Mouse (Mus musculus) adrenal gland, postnatal 25 days (tissue): ENCODE results near the gene Erp44. TPM values are rescaled to one million over a fixed set of nuclear protein-coding genes. Genes with fewer than 3 reads are reported as not detected.
A peak's percentile ranks its signal among the peaks of the same experiment; 100 is the strongest.

ENCODE experiments used
- DNase-seq: peaks from one replicate; pipeline ENCODE4 v3.0.0; 2021; ENCODE audit warnings: mixed read lengths
- long read RNA-seq: library from polyadenylated mRNA; stranded (forward); transcript quantifications from one replicate; pipeline ENCODE4 v2.0.0, GENCODE M21; 2021
- total RNA-seq: library from RNA; stranded (reverse); gene quantifications from 2 replicates; pipeline ENCODE4 v1.2.3, GENCODE M21; 2021

The Erp44 gene
- total RNA-seq = 53.1 and 63.1 TPM in 2 replicates
- long read RNA-seq, transcript Erp44-201 (12 exons, 2,624 nt) = major isoform, 143 of 154 reads
- long read RNA-seq, partial matches to known transcripts = 2 of 154 reads
- long read RNA-seq, other reads (novel, unspliced or antisense) = 9 of 154 reads

- DNase-seq = peak; percentile 87
Observed at GRCm38 (mm10) chr4:48279498-48280134, at the start of gene Erp44, which contains the start of gene Invs. Gene Erp44, minus strand, starts transcription at chr4:48279558. Gene Invs, plus strand, starts transcription at chr4:48279760.

DNA sequence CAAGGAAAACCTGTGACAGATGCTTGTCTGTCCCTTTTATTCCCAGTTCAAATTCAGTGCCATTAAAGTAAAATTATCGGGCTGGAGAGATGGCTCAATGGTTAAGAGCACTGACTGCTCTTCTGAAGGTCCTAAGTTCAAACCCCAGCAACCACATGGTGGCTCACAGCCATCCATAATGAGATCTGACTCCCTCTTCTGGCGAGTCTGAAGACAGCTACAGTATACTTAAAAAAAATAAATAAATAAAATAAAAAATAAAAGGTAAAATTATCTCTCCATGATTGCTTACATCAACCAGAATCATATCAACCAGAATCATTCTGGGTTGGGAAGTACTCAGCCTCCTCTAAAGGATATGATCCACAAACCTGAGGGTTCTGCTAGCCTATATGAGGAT lies 48.7 kb upstream of the Erp44 start:
- no peak for DNase-seq

DNA sequence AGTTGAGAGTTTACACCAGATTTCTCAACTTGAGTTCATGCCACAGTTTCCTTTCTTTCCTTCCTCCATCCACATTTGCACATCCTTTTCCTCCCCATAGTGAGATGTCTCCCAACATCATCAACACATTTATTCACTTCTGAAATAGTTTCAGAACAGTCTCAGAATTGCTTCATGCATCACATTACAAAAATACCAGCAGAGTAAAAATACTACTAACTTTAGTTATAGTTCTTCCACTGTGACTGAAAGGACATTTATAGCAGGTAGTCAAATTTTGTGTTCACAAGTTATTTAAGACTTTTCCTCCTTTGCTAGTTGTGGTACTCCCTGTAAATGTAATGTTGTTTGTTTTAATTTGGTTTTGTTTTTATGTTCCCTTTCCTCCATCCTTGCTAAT lies 47.8 kb upstream of the Erp44 start:
- no peak for DNase-seq

GRCm38 (mm10) chr4:48322095-48322494 lies 42.7 kb upstream of the Erp44 start:
- DNase-seq = no peak

DNA sequence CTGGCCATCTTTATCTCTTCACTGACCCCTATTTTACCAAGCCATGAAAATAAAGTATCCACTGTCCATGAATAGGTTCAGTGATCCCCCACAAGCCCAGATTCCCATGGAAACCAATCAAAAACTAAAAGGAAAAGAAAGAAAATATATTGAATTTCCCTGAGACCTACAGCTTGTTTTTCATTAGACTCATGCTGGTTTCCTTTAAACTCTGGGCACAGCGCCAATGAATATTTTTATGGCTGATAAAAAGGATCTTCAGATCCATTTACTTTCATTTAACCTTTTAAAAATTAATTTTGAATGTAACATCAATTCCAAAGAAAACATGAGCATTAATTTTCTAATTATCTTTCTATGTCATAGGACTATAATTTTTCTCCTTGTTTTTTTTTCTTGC lies 41.9 kb upstream of the Erp44 start:
- DNase-seq = no peak

DNA sequence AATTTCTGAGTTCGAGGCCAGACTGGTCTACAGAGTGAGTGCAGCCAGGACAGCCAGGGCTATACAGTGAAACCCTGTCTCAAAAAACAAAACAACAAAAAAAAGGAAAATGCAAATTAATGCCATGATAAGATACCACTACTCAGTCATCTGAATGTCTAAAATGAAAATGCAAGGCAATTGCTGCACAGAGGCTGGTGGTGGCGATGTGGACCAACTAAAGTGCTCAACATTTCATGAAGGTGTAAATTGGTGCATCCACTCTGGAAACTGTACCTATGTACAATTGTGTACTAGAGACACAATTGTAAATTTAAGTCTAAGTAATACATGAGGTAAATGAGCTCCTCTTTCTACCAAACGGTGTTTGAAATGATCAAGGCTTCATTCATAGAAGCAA lies 36.7 kb upstream of the Erp44 start:
- DNase-seq = no peak

DNA sequence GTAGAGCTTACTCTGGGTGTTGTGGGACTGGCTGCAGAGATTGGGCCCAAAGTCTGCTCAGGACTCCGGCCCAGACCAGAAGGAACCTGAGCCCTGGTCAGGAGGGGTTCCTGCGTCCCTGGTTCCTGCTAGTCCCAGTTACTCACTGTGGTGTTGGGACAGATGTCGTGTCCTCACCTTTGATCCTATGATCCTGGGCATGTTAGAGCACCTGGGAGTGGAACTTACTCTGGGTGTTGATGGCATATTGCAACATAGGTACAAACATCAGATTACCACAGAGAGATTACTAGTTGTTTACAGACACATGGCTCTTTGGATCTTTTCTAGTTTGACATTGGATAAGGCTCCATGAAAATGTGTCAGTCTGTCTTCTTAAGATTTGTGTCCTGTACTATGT lies 35.5 kb upstream of the Erp44 start:
- DNase-seq = no peak

DNA sequence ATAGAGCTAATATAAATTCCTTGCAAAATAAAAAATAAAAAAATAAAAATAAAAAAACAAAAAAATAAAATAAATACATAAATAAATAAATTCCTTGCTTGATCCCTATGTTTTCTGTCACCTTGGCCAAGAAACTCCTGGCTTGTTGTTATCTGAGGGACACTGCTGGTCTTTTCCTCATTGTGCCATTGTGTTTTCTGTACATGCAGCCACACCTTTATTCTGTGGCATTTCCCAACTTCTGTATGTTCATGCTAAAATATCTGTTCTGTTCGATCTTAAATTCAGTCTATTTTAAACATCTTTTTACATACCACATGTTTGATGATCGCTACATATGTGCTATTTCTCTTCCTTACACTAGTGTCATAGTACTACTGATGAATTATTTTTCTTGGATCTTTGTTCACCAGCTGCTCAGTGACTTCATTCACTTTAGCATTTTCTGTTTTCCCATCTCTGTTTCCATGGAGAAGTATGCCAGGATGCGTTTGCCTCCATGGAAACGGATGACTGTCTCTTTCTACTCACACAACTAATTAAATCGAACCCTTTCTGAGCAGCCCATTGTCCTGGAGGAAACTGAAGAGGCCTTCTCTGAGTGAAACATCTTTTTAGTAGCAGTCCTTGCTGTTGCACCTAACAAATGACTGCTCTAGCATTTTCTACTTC lies 7.9 kb upstream of the Erp44 start:
- DNase-seq = no peak

GRCm38 (mm10) chr4:48281121-48281520 lies 1.8 kb upstream of the Erp44 start:
- no peak for DNase-seq

DNA sequence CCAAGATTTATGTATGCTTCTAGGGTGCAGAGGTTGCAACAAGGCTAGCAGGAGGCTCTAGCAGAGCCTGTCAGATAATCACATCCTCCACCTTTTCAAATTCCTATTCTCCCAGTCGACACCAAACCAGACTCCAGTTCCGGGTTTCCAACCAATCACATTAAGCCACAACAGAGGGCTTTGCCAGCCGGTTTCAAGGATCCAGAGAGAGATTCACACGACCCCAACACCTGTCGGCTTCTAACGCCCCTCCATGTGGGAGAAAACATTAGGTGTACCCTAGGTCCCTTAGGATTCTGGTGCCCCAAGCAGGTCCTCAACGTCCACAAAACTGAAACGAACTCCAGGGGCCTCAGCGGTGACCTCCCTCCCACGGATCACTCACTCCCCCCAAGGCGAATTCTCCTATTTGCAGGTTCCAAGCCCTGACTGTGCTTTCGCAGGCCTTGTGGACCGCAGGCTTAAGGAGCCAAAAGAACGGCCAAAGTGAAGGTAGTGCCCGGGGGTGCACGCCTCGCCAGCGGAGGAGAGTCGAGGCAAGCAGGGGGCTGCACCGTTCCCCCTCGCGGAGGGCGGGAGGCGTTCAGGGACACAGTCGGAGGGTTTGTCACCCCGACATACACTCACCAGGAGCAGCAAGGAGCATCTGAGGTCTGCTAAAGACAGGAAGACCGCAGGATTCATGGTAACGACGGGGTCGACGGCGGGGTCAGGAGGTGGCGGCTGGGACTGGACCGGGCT lies 431 bp downstream of the Erp44 start:
- DNase-seq = no peak

DNA sequence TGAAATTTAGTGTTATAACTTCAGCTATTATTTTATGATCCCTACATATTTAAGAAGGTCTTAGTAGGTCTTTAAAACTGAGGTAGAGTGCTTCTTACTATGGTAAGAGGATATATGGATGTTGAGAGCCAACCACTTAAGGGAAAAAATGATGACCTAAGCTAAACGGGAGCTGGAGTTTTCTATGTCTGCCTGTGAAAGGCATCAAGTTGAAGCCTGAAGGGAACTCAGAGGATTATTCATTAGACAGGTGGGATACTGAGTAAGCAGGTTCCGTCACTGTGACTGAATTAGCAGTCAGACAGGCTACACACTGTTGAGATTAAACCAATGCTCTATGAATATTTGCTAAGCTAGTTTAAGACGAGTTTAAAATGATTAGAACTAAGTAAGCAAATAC lies 2.3 kb downstream of the Erp44 start:
- no peak for DNase-seq

GRCm38 (mm10) chr4:48275736-48276135 lies 3.6 kb downstream of the Erp44 start:
- DNase-seq = peak; percentile 7

- DNase-seq = no peak
Observed at GRCm38 (mm10) chr4:48273119-48273829, 6.1 kb downstream of the Erp44 start.

DNA sequence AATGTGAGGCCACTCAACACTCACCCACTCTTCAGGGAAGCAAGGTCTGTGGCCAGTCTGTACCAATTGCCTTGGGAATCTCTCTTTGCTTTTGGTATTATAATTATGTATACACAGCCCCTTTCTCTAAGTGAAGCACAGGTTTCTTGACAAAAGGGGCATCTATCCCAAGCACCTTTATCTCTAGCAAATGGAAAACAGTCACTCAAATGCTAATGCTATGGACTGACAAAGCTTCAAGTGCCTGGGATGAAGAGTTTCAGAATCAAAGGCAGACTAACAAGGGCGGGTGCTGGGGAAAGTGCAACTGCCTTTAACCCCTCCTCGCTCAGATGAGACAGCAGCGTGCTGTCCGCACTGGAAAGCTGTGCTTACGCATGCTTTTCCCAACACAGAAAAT lies 7.5 kb downstream of the Erp44 start:
- DNase-seq = no peak

- DNase-seq = no peak
Observed at GRCm38 (mm10) chr4:48270532-48270931, 8.8 kb downstream of the Erp44 start.

DNA sequence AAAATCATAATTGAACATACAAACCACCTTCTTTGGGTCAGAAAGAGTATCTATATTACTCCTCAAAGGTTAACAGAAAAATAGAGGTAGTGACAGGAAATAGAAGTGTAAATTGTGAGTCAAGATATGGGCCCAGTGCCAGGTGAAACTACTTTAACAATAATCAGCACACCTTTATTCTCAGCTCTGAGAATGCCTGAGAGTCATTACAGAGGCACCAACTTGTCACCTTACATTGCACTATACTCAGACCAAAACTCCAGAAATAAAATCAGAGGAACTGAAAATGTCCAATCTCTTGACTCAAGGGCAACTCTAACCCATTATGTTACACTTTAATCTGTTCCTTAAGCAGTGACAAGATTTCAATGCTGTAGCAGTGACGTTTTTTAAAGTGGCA lies 11.2 kb downstream of the Erp44 start:
- DNase-seq = no peak

DNA sequence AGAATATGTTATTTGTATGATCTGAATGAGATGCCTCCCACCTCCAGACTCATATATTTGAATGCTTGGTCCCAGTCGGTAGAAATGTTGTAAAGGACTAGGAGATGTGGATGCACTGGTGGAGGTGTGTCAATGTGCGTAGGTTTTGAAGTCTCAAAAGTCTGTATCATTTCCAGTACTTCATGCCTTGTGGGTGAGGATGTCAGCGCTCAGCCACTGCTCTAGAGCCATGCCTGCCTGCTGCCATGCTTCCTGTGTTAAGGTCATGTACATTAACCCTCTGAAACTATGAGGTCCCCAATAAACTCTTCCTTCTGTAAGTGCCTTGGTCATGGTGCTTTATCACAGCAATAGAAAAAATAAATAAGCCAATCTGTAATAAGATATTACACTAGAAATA lies 11.7 kb downstream of the Erp44 start:
- no peak for DNase-seq

DNA sequence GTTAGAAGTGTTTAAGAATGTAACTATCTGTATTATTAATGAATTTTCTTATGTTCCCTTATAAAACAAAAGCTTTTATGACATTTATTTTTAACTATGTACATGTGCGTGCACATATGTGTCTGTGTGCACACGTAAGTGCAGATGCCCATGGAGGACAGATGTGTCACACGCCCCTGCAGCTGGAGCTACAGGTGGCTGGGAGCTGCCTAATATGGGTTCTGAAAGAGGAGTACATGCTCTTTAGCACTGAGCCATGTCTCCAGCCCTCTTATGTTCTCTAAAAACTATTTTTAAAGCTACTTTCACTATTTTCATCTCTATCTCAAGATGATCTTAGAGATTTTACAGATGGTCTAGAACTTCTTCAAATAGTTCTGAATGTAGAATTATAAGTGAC lies 21.3 kb downstream of the Erp44 start:
- DNase-seq = no peak

- no peak for DNase-seq
Observed at GRCm38 (mm10) chr4:48253266-48253665, 26.1 kb downstream of the Erp44 start.

- DNase-seq = no peak
Observed at GRCm38 (mm10) chr4:48244280-48244679, 35.1 kb downstream of the Erp44 start.

GRCm38 (mm10) chr4:48243737-48244136 lies 35.6 kb downstream of the Erp44 start:
- DNase-seq = no peak

DNA sequence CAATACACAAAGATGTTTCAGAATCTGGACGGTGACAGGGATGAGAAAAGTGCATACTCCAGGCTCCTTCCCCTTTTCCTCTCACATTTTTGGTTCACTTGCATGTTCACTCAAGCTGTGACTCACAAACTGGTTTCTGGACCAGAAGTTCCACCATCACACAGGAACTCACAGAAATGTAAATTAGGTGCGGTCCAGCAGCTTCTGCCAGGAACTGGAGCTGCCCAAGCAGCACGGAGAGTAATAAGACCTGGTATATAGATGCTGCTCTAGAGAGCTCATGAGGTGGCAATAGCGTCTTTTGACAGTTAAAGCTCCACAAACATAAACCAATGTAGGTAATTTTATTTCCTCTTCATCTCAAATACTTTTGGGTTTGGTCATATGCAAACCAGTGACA lies 36.9 kb downstream of the Erp44 start:
- no peak for DNase-seq

DNA sequence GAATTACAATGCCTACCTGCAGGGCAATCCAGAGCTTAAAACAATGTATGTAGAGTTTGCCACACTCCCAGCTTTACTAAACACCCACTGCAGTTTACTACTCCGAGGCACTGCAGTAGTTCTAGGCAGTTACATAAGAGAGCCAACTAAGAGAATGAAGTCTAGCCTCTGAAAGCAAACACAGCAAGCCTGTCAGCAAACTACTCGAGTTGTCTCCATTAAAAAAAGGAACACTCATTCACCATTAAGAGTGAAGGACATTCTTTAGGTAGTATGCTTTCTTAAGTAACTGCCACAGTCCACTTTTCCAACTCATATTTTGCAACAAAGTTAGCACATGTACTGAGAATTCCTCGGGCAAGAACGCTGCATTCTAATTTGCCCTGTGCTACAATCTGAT lies 40.3 kb downstream of the Erp44 start:
- no peak for DNase-seq
